Mouse (Mus musculus) liver, postnatal 0 days (tissue): ENCODE results near the gene Gm5475.
A peak's percentile ranks its signal among the peaks of the same experiment; 100 is the strongest.

ENCODE experiments used
- CTCF ChIP-seq: sonication (generic); IDR thresholded peaks from 2 replicates; pipeline ENCODE4 v1.5.1; 2016; ENCODE audit warnings: antibody characterized with exemption, low read depth
- EP300 ChIP-seq: IDR thresholded peaks from 2 replicates; pipeline ENCODE4 v1.6.1; 2016; ENCODE audit warnings: antibody characterized with exemption, low read depth, mild to moderate bottlenecking

DNA sequence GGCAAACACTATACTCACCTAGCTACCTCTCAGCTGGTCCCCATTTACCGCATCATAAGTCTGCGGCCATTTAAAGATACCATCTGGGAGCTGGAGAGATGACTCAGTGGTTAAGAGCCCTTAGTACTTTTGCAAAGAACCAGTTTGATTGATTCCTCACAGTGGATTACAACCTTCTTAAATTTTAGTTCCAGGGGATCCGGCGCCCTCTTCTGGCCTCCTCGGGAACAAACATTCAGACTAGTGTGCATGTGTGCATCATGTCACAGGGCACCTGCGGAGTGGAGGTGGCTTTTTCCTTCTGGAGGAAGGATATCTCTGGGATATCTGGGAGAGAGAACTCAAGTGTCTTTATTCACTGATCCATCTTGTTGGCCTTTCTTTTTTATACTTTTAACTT, 41.8 kb downstream of the Gm5475 start:
- no peak for TF ChIP-seq EP300
- TF ChIP-seq CTCF: peak; percentile 78
